12 mouse cellular contexts compared by ENCODE assay signal in the genomic region with DNA sequence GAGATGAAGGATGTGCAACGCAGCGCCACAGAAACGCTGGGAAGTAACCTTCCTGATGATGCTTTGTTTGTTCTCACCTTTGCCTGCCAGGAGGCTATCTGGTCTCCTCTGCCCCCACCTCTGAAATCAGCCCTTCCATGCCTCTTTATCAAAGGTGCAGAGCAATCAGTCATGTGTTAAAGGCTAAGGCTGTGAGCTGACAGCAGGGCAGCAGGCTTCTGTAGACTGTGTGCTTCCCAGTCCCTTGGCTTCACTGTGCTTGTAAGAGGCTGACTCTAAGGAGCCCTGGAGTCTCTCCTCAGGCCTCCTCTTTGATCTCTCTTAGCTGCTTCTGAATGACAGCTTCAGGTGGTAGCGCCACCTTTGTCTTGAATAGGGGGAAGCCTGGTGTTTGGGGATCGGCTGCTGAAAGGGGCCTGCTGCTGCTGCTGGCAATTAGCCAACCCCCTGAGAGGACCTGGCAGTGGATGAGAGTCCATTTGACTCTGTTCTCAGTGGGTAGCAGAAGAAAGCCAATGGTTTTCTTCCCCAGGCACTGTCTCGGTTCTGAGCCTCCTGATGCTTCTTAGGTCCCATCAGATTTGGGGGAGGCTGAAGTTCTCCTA.
DNase-seq lines count a peak whose midpoint lies in the region; ATAC-seq lines count a peak whose summit lies in the region.
"Had no signal": no experiment of that assay in that cellular context is flagged by ENCODE, and none has a peak within 500 bp of the region (broad histone marks: within the 10 kb centered on the region; RNA-seq: fewer than 3 reads in every experiment).

No protein-coding gene starts in this region.

- no peaks in the 10 kb centered on the region for H3K27me3 ChIP-seq in midbrain, embryonic 13.5 days

- peak; percentile 81 for ATAC-seq in midbrain, embryonic 13.5 days
- ATAC-seq: liver, postnatal 0 days had no signal

- H3K27ac ChIP-seq in midbrain, embryonic 13.5 days: 0 out of 2 replicates have a peak overlapping the region, but pooled peaks have one; percentile 9
- H3K27ac ChIP-seq: gastrocnemius, adult 2 months; layer of hippocampus, adult 2 months had no signal

- no peak overlapping the region for H3K9ac ChIP-seq in midbrain, embryonic 13.5 days (replicated peaks)
- H3K9ac ChIP-seq: liver, postnatal 0 days had no signal

- H3K9me3 ChIP-seq in midbrain, embryonic 13.5 days: no peaks in the 10 kb centered on the region

- H3K4me3 ChIP-seq in midbrain, embryonic 13.5 days (replicated peaks): no peak overlapping the region
- H3K4me3 ChIP-seq: gastrocnemius, adult 2 months; layer of hippocampus, adult 2 months had no signal

- 12% methylated on average over 6 of the region's 6 CpGs for WGBS in midbrain, embryonic 13.5 days

- no peaks in the 10 kb centered on the region for H3K36me3 ChIP-seq in midbrain, embryonic 13.5 days

- no peak overlapping the region for H3K4me2 ChIP-seq in midbrain, embryonic 13.5 days (replicated peaks)

- H3K4me1 ChIP-seq in midbrain, embryonic 13.5 days (replicated peaks): peaks cover 23% of the 10 kb centered on the region

- DNase-seq in heart, adult 11 months: peak; percentile 72
- no peak for DNase-seq in heart, adult 9 months (ENCODE audit: low spot score in 2 of 2)
- peak; percentile 12 to 21 for DNase-seq in kidney, postnatal 4 days
- DNase-seq in kidney, adult 9 months: no peak
- peak; percentile 25 to 32 for DNase-seq in cerebellum, postnatal 36 days
- no peak for DNase-seq in embryo, embryonic 9.5 days (ENCODE audit: extremely low spot score)
- no peak for DNase-seq in urinary bladder, postnatal 36 days (ENCODE audit: low spot score in 2 of 2)
- DNase-seq: gastrocnemius, adult 2 months; kidney, adult 11 months; liver, postnatal 0 days had no signal

Comparison
In these comparisons a context has a peak if more than half of its experiments do, and no peak if none do; other contexts are left out.
1. DNase-seq: peak in heart, adult 11 months (single experiment), kidney, postnatal 4 days (2 of 2) and cerebellum, postnatal 36 days (2 of 2); none in heart, adult 9 months (0 of 2), kidney, adult 9 months (single experiment), embryo, embryonic 9.5 days (single experiment) and urinary bladder, postnatal 36 days (0 of 2).